Mouse (Mus musculus): ENCODE measurements at regions not wholly inside any gene's neighbourhood (a gene's known extent, or its start where the extent isn't known, plus 50 kb on each side); places are given as distances from the start of the nearest gene placed in this dataset.

DNA sequence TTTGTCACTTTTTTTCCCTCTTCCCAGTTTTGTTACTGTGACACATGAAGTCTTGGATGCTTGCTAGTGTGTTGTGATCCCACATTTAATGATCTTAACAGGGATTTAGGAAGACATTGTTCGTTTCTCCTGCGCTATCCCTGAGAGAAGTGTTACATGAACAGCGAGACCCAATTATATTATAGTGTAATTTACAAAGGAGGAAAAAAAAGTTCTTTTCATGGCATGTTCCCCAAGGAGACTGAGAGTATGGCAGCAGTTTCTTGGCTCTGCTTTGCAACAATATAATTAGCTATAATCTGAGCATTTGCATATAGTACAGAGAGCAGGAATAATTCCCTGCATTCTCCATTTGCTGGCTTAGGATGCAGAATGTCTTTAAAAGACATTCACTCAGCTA, 168.6 kb downstream of the Insc start:
- ATAC-seq = no peak

DNA sequence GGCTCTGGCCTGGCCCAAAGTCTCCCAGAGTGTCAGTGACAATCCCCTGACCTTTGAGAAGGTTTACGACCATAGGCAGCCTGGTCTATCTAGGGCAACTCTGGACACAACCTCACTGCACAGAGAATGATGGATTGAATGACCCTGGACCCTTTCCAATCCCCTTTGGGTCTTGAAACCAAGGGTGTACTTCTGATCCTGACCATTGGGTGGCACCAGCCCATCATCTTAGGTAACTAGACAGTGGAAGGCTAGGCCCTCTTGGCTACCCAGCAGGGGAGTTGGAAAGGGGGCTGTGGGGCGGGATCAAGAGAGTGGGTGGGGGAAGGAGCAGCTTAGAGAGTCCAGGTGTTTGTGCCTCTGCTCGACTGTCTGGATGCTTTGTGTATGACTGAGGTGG, 178.7 kb downstream of the Insc start:
- no peak for ATAC-seq

DNA sequence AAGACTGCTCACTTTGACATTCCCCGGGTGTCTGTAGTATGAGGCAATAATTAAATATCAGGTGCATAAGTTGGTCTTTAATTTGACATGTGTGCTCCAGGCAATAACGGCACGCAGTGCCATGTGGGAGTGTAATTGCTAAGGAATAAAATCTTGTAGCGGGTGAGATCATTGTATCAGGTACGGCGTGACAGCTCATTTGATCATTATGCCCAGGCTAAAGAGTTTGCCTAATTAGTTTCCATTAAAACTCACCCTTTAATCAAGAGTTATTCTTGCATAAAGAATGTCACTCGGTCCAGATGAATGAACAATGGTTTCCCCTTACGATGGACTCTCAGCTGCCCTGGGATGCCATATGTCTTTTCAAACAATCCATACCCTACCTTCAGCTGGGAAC, 190.4 kb downstream of the Insc start:
- no peak for ATAC-seq

- ATAC-seq = no peak
Observed at GRCm38 (mm10) chr7:114950759-114951158, 207.3 kb downstream of the Insc start.

DNA sequence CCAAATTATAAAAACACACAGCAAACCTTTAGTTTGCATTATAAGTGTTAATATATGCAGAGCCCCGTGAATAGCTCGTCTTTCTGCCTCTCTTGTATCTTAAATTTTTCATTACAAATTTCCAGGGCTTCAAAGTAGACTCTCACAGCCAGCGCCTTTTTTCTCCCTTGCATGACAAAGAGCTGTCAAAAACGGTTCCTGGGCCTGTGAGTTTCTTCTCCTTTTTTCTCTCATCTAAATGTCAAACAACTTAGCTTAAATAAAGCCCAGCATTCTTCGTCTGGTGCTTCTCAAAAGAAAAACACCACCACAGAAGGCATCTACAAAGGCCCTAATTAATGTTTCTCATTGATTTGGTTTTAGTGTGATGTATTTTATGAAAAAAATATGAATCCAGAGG, 219.7 kb downstream of the Insc start:
- no peak for ATAC-seq

- ATAC-seq = no peak
Observed at GRCm38 (mm10) chr7:114965923-114966322, 222.4 kb downstream of the Insc start.

DNA sequence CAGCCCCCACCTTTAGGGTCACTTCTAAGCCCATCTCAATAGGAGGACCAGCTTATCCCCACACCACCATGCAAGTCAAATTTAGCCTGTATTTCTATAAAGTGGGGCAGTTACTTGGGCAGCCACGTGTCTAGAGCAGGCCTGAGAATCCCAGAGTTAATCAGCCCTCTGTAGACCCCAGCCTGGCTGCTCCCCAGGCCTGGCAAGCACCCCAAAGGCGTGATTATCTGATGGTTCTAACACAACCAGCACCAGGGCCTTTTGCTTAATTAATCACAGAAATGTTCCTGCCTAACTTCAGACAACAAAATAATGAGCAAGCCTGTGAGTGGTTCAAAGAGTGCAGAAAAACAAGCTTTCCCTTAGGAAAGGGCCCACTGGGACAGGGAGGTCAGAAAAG, 243.0 kb downstream of the Insc start:
- ATAC-seq = no peak

DNA sequence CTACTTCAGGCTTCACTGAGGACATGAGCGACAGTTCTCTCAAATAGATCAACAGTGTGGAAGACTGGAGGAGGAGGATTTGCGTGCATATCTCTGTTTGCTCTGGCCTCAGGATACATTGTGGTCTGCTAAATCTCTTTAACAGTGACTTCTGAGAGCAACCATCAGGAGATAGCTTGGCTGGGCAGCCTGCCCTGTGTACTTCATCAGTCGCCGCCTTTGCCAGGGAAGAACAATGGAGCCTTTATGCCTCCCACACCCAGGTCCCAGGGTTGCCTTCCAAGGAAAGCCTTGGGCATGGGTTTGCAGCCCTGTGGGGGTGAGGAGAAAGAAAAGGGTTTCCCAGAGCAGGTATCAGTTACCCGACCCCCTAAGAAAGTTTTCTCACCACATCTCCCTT, 247.8 kb downstream of the Insc start:
- no peak for ATAC-seq

DNA sequence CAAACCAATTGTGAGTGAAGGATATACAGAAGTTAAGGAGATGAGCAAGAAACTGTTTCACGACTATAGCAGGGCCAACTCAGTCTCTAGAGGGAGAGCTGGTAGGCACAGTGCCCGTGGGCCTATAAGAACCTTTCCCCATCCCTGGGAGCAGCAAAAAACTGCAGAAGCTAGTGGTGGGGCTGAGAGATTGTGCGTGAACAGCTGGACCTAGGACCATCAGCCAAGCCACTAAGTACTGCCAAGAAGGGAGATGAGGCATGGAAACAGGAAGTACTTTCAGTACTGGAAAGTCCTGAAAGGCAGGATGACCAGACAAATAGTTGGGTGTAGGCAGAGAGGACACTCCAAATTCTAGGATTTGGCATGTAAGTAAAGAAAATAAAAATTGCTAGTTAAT, 248.9 kb downstream of the Insc start:
- ATAC-seq = no peak

DNA sequence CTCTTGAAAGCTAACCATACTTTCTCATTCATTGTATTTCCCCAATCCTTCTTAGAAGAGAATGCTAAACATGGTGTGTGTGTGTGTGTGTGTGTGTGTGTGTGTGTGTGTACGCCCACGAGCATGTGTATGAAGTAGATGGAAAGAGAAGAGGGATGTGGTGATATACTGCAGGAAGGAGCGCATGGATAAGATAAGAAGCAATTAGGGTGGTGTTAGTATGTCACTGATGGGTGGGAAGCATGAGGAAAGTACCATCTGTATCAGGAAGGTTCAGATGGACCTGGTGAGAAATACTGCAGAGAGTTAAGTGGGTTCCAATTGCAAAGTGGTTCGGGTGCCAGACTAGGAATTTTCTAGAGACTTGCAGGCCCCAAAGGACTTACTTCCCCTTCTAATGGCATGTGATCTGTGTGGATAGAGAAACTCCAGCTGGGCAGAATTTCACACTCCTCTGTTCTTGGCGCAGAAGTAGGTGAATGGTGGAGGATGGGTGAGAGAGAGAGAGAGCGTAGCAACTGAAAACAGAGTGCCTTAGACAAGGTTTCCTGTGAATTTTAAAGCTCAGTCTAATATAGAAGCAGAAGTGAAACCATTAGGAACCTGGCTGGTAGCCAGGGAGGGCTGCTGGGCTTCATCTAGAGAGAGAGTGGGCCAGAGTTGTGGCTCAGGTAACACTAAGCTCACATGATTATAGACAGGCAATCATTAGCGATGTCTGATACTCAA, 257.5 kb downstream of the Insc start:
- ATAC-seq = no peak

GRCm38 (mm10) chr7:115014253-115014998, 270.9 kb downstream of the Insc start:
- no peak for ATAC-seq

DNA sequence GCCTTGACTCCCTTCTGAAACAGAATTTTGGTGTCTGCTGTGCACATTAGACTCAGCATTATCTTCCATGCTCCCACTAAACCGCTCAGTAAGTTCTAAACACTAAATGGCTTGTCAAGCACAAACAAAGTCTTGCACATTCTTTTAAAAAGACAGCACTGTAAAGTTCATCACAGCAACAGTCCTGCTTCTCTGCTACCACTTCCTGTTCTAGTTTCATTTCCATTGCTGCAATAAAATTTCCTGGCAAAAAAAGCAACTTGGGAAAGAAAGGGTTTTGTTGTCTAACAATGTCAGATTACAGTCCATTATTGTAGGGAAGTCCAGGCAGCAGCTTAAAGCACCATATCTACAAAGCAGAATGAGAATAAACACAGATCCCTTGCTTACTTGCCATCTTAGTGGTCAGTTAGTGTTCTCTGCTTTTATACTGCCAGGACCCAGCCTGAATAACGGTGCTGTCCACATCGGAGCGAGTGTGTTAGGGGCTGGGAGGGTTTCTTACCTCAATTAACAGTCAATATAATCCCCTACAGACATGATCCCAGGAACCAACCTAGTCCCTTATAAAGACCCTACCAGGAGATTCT, 276.0 kb downstream of the Insc start:
- ATAC-seq = no peak

DNA sequence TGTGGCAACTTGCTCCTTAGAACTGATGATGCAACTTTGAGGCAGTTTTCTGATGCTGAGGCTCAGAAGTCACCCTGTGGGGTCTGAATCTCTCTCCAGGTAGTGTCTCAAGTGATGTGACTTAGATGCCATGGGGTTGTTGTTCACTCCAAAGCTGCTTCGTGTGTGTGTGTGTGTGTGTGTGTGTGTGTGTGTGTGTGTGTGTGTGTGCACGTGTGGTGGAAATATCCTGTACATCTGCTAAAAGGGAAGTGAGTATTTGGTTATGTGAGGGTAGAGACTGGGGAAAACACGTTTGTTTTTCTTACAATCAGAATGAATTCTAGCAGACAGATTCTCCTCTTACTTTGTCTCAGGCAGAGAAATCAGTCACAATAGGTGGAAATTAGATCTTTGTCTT, 276.5 kb downstream of the Insc start:
- ATAC-seq = no peak

DNA sequence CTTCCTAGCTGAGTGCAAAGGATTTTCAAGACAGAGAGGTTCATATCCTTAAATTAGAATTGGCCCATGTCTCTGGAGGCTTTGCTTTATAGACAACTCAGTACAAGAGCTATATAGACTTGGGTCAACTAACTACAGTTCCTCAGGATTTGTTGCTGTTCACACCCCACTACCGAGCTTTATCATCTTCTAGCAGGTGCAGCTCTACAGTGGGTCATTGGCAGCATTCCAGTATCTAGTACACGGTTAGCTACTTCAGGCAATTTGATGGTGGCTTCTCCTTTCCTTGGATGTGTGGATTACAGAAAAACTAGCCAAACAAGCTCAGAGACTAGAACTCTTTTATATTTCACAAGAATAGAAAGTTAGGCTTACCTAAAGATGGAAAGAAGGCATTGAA, 282.3 kb downstream of the Insc start:
- ATAC-seq = no peak

DNA sequence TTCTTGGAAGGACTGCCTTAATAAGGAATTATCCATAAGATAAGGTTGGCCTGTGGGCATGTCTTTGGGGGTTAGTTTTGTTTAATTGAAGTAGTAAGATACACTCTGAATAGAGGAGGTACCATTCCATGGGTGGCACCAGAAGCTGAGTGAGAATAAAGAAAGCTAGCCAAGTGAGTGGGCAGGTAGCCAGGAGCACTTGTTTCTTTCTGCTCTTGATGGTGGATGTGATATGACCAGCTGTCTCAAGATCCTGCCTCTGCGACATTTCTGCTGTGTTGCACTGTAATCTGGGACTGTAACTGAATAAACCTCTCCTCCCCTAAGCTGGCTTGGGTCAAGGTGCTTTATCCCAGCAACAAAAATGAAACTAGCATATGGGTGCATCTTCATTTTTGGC, 284.2 kb downstream of the Insc start:
- no peak for ATAC-seq

GRCm38 (mm10) chr7:115033987-115034386, 290.5 kb downstream of the Insc start:
- no peak for ATAC-seq

DNA sequence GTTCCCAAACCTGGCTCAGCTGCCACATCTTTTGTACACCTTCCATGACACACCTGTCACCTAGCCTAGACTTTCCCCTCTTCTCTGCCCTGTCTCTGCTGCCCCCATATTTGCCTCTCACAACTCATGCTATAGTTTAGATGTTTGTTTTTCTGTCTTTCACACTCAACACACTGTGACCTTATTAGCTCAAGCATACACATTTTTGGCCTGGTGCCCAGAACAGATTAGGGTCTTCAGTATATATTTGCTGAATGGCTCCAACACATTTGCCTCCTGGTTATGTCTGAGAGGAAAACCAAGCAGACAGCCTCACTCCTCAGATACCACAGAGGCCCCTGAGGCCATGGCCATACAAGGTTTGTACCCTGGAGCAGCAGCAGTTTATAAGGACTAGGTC, 312.0 kb downstream of the Insc start:
- ATAC-seq = no peak

DNA sequence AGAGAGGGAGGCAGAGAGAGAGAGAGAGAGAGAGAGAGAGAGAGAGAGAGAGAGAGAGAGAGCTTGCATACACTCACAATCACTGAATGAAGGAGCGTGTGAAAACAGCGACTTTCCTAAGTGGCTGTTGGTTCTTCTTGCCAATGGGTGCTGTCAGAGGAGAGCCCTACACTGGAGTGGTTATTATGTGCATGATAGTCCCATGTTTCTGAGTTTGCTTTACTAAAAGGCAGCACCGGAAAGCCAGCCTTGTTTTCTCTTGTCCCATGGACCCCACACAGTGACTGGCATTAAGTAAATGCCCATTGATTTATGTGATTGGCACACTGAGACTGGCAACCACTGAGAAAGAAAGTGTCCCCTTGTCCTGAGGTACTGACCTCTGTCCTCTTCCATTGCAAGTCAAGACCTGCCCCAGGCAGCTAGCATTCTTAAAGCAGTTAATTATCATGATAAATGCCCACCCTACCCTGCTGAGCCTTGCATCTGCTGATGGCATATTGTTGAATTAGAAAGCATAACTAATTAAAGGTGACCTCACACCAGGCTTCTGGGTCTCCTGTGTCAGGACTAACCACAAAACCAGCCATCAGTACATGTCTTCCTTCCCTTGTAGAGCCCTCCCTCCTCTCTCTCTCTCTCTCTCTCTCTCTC, 313.6 kb downstream of the Insc start:
- no peak for ATAC-seq

DNA sequence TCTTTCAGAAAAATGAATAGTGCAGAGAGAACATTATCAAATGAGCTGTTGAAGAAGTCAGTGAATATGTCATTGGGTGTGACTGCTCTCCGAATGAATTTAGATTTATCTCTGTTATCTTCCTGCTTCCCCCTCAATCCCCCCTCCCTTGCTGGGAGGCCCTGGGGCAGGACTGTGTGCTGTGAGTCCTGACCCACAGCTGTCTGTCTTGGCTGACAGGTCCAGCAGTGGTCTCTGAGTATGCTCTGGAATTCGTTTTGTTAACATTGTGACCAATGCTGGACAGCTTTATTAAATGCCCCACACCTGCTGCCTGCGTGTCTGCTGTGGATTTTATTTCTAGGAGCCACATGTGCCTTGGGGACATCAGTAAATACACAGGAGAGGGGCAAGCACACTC, 314.2 kb downstream of the Insc start:
- no peak for ATAC-seq

DNA sequence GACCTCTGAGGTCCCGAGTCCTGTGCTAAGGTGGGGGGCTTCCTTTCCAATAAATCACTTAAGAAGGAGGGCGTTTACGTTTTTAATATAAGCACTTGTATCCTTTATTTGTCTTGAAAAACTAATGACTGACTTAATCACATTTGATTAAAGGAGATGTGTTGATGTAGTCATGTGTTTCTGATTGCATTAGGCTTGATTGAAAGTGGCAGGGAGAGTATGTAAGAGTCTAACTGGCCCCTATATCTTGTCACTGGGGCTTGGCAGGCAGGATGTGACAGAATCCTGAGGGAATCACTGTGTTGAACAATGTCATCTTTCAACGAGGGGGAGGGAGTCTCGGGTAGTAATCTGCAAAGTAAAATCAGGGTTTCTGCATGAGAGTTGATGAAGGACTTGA, 316.7 kb downstream of the Insc start:
- ATAC-seq = no peak

- ATAC-seq = no peak
Observed at GRCm38 (mm10) chr7:115062817-115063216, 319.3 kb downstream of the Insc start.

- ATAC-seq = no peak
Observed at GRCm38 (mm10) chr7:115067641-115068040, 324.1 kb downstream of the Insc start.

- no peak for ATAC-seq
Observed at GRCm38 (mm10) chr7:115073406-115073805, 329.9 kb downstream of the Insc start.

GRCm38 (mm10) chr7:115076781-115077180, 333.3 kb downstream of the Insc start:
- no peak for ATAC-seq

All from CD4-positive, CD25-positive, alpha-beta regulatory T cell, adult 4 months (primary cell).